Mouse (Mus musculus): ENCODE data around the gene Ptprn. TPM values are rescaled to one million over a fixed set of nuclear protein-coding genes. Genes with fewer than 3 reads are reported as not detected.
"Not testable (repeated sequence)": the region's sequence is repeated elsewhere in the genome, so short reads cannot be mapped to it uniquely, and the experiment has no call there.

Gene Ptprn
- total RNA-seq, 1 experiment from 2014 or later, result not detected

DNA sequence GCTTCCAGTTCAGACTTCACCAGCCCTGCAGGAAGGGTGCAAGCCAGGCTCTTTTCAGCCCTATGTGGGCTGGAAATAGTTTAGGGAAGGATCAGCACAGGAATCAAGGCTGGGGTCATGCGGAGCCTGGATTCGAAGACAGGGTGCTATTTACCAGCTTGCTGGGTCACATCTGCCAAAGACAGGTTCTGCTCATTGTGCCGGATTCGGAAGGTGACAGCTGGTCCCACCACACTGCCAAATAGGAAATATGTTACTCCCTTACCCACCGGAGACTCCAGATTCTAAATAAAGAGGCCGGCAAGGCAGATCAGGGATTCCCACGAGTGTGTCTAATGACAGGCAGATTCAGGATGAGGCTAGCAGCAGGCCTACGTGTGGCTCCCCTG lies 9.7 kb downstream of the Ptprn start:
- no peak for ATAC-seq (ENCODE audit: extremely low read depth, insufficient number of reproducible peaks, low FRiP score, poor library complexity, severe bottlenecking)

DNA sequence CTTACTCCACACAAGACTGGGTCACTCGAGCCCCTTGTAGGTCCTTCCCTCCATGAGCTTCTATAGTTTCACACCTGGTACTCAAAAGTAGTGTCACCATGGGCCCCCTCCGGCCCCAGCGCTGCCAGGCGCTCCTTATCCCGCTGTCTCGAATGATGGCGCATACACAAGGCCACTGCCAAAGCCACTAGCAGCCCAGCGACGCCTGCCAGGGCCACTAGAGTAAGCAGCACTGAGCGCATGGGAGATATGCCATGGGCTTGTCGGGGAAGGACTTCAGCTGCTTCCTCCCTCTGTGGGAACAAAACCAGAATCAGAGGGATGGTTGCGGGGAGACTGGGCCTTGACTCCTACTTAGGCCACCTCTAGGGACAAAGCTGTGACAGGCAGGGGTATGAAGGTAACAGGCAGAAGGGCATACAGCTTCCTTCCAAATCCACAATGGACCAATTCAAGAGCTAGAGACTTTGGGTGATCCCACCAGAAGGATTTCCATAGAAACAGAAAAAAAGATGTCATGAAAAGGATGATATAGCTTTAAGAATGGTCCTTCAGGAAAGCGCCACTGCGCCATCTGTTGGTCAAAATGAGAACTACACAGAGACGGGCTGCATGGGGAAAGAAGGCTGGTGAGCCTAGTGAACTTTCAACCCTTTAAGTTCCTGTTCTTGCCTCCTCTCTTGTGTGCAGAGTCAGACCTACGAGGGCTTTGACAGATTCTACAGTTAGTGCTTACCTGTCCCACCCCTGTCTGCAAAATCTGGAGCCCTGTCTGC lies 10.3 kb downstream of the Ptprn start:
- peak; percentile 66 for ATAC-seq (ENCODE audit: extremely low read depth, insufficient number of reproducible peaks, low FRiP score, poor library complexity, severe bottlenecking)

- no peak for ATAC-seq (ENCODE audit: extremely low read depth, insufficient number of reproducible peaks, low FRiP score, poor library complexity, severe bottlenecking)
Observed at GRCm38 (mm10) chr1:75253029-75253428, 11.3 kb downstream of the Ptprn start.

GRCm38 (mm10) chr1:75252308-75252707 lies 12.0 kb downstream of the Ptprn start:
- ATAC-seq (ENCODE audit: extremely low read depth, insufficient number of reproducible peaks, low FRiP score, poor library complexity, severe bottlenecking), result no peak

DNA sequence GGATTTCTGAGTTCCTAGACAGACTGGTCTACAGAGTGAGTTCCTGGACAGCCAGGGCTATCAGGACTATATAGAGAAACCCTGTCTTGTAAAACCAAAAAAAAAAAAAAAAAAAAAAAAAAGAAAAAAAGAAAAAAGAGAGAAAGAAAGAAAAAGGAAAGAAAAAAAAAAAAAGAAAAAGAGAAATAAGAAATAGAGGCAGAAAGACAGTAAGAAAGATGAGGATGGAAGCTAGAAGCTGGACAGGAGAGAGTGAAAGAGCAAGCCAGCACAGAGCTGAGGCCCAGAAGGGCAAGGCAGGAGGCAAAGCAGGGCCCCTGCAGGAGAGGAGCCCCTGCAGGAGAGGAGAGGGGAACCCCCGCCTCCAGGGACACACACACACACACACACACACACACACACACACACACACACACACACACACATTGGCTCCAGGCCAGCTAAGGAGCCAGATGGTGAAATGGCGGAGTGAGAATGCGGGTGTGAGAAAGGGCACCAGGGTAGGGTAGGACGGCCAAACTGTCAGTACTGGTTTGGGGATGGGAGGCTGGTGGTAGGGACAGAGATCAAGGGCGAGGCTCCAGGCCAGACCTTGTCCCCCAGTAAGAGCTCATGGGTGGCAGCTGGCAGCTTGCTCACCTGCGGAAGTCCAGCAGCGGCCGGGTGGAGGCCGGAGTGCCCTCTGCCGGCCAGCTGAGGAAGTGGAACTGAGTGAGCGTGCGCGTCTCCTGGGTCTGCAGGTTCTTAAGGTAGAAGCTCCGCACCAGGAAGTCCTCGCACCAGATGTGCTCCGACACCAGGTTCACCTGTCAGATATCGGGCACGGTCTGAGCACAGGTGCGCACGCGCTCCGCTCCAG lies 13.0 kb downstream of the Ptprn start:
- peak; percentile 77 for ATAC-seq (ENCODE audit: extremely low read depth, insufficient number of reproducible peaks, low FRiP score, poor library complexity, severe bottlenecking)

GRCm38 (mm10) chr1:75250498-75250897 lies 13.8 kb downstream of the Ptprn start:
- no peak for ATAC-seq (ENCODE audit: extremely low read depth, insufficient number of reproducible peaks, low FRiP score, poor library complexity, severe bottlenecking)

- no peak for ATAC-seq (ENCODE audit: extremely low read depth, insufficient number of reproducible peaks, low FRiP score, poor library complexity, severe bottlenecking)
Observed at GRCm38 (mm10) chr1:75248041-75248772, 16.1 kb downstream of the Ptprn start.

- no peak for ATAC-seq (ENCODE audit: extremely low read depth, insufficient number of reproducible peaks, low FRiP score, poor library complexity, severe bottlenecking)
Observed at GRCm38 (mm10) chr1:75247071-75247930, 17.0 kb downstream of the Ptprn start.

DNA sequence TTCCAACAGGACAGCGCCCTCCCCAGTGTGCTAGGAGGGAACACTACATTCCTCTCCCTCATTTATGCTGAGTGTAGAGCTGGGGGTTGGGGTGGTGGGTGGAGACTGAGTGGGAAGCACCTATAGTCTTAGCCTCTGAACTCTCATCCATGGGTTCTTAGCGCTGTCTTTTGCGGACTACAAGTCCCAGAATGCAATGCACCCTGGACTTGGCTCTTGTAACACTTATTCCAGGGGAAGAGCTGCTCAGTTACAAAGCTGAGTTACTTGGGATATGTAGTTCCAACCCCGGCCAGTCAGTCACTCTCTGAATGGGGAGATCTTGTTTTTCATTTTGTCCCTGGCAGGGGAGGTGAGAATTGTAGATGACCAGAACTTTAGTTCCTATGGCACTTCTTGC lies 19.5 kb downstream of the Ptprn start:
- ATAC-seq (ENCODE audit: extremely low read depth, insufficient number of reproducible peaks, low FRiP score, poor library complexity, severe bottlenecking), result peak; percentile 37; the same call in 1 of the 2 replicates

- no peak for ATAC-seq (ENCODE audit: extremely low read depth, insufficient number of reproducible peaks, low FRiP score, poor library complexity, severe bottlenecking)
Observed at GRCm38 (mm10) chr1:75244175-75244826, 20.0 kb downstream of the Ptprn start.

- ATAC-seq (ENCODE audit: extremely low read depth, insufficient number of reproducible peaks, low FRiP score, poor library complexity, severe bottlenecking), result no peak
Observed at GRCm38 (mm10) chr1:75243411-75243810, 20.9 kb downstream of the Ptprn start.

- no peak for ATAC-seq (ENCODE audit: extremely low read depth, insufficient number of reproducible peaks, low FRiP score, poor library complexity, severe bottlenecking)
Observed at GRCm38 (mm10) chr1:75239591-75239990, 24.7 kb downstream of the Ptprn start.

DNA sequence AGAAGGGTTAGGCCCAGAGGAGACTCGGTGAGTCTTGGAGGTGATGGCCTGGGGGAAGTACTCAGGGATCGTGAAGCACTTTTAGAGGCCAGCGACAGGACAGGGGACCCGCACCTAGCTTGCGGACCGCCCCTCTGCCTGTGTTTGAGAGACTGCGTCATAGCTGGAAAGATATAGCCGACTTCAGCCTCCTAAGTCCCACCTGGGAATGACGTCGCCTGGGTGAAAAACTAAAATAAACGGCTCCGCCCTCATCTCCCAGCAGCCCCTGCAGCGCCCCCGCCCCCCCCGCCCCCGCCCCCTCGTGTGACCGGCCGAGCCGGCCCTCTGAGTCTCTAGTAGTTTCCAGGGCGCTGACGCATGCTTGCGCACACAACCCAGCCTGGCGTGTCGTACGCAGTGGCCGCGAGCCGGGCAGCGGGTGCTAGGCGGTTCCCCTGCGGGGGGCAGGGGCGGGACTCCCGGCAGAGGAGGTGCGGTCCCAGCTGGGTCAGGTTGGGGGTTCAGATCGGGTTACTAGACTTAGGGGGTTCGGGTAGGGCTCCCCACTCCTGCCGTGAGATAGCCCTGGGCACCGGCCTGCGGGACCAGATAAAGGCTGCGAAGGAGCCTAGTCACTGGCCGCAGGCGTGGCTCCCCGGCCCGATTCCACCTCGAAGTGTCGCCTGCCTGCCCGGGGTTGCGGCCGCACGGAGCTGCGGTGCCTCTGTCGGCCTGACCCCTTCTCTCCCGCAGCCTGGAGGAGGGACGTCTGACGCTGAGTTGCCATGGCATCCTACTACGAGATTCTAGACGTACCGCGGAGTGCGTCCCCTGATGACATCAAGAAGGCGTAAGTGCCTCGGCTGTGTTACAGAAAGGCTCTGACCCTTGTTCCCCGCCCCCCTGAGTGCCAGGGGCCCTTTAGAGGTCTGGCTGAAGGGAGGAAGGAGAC lies 27.9 kb downstream of the Ptprn start, which contains the start of gene Dnajb2:
Gene Dnajb2, plus strand, starts transcription at position 290 of the 934 bp plus-strand sequence.
- ATAC-seq (ENCODE audit: extremely low read depth, insufficient number of reproducible peaks, low FRiP score, poor library complexity, severe bottlenecking), result peak; percentile 69

GRCm38 (mm10) chr1:75234606-75235005 lies 29.7 kb downstream of the Ptprn start:
- ATAC-seq (ENCODE audit: extremely low read depth, insufficient number of reproducible peaks, low FRiP score, poor library complexity, severe bottlenecking), result peak; percentile 75

DNA sequence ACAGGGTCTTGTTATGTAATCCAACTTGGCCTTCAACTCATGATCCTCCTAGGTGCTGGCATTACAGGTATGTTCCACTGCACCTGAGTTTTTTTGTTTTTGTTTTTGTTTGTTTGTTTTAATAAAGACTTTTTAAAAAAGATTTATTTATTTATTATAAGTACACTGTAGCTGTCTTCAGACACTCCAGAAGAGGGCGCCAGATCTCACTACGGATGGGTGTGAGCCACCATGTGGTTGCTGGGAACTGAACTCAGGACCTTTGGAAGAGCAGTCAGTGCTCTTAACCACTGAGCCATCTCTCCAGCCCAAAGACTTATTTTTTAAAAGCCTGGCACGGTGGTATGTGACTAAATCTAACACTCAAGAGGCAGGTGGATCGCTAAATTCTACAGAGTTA lies 31.8 kb downstream of the Ptprn start:
- not testable (repeated sequence) for ATAC-seq (ENCODE audit: extremely low read depth, insufficient number of reproducible peaks, low FRiP score, poor library complexity, severe bottlenecking)

DNA sequence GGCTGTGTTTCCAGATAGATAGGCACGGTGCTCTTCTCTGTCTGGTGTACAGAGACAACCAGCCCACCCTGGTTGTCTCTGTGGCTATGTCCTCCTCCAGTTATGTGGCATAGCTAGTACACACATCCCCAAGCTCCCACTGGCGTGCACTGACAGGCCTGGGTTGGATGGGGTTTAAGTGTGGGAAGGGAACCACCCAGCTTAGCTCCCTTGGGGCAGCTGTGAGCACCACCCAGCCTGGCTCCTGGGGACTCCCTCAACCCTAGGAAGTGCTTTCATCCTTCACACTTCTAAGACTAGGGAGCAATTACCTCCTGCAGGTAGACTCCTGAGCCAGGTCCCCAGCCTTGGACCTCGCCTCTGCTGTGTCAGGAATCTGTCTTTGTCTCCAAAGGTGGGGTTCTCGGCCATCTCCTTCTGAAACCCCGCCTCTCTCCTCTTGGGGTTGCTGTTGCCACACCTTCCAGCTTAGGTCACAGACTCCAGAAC lies 32.6 kb downstream of the Ptprn start, which contains the start of gene A630095N17Rik:
Gene A630095N17Rik, minus strand, starts transcription at position 439 of the 489 bp plus-strand sequence.
- no peak for ATAC-seq (ENCODE audit: extremely low read depth, insufficient number of reproducible peaks, low FRiP score, poor library complexity, severe bottlenecking)

GRCm38 (mm10) chr1:75231224-75231623 lies 33.1 kb downstream of the Ptprn start:
- ATAC-seq (ENCODE audit: extremely low read depth, insufficient number of reproducible peaks, low FRiP score, poor library complexity, severe bottlenecking), result no peak

All from neutrophil, adult 5-6 weeks (primary cell).